Mouse (Mus musculus) heart, postnatal 36 days (tissue): ENCODE measurements at regions not wholly inside any gene's neighbourhood (a gene's known extent, or its start where the extent isn't known, plus 50 kb on each side); places are given as distances from the start of the nearest gene placed in this dataset.

Source experiments
- DNase-seq, 2 experiments: peaks; one replicate each; pipeline ENCODE4 v3.0.0; 2021 to 2022
- intact Hi-C: fragments of 180-260 bp; cut with DNase I; formaldehyde crosslinking; loops from one replicate; pipeline ENCODE4 v1.15.1; 2025

DNA sequence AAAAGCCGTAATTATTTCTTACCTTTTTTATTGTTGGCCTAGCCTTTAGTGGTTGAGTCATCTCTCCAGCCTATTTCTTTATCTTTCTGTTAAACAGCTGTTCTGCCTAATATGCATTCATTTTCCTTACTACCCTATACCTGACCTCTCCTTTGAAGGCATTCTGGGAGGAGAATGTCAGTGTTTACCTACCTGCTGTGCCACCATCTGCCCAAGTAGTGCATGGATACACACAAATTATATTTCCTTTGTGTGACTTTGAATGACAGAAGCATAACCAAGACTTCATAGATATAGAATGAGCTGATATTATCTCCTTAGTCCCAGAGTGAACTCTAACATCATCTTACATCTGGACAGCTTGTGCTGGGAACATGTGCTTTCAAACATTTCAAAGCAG is 293.5 kb upstream of the Tom1l1 start:
- no peak for DNase-seq
- intact Hi-C loops = no loop called here

DNA sequence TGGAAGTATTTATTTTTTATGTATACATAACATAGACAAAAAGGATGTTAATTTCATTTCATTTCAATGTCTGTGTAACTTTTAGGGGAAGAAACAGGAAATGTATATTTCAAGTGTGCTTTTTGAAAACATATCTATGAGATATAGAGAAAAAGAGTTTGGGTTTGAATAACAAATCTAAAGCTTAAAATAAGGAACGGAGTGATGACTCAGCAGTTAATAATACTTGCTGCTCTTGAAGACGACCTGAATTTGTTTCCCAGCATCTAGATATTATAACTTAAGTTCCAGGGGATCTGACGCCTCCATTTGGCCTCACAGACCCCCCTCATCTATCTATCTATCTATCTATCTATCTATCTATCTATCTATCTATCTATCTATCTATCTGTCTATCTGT is 290.1 kb upstream of the Tom1l1 start:
- intact Hi-C loops = no loop called here

DNA sequence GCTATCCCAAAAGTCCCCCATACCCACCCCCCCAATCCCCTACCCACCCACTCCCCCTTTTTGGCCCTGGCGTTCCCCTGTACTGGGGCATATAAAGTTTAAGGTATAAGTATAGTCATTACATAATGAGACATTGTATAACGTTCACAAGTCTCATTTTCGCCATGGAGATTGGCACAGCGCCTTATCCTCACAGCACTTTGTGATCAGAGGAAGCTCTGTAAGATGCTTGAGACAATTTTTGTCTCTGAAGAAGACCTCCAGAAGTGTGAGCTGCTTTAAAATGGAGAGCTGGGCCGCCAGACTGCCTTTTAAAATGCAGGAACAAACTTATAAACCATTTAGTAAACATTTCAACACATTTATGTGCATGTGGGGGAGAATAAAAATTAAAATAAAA is 252.9 kb upstream of the Tom1l1 start:
- intact Hi-C loops = no loop called here
- DNase-seq = no peak

More for the DNA sequence above, 290.1 kb upstream of the Tom1l1 start:
- no peak for DNase-seq

DNA sequence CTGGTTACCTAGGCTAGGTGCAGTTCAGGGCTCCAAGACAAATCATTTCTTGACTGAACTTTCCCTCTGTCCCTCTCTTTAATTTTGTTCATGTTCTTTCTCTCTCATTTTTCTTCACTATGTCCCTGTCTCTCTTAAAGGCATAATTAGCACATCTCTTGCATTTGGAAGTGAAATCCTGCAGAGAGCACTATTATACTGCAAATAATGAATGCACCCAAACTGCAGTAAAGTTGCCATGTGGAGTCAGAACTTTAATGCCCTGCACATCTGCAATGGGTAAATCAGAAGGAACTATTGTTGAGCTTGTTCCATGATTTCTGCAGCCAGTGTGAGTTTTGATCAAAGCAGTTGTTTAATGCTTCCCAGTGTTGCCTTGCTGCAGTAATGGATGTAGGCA is 237.6 kb upstream of the Tom1l1 start:
- intact Hi-C loops = no loop called here

DNA sequence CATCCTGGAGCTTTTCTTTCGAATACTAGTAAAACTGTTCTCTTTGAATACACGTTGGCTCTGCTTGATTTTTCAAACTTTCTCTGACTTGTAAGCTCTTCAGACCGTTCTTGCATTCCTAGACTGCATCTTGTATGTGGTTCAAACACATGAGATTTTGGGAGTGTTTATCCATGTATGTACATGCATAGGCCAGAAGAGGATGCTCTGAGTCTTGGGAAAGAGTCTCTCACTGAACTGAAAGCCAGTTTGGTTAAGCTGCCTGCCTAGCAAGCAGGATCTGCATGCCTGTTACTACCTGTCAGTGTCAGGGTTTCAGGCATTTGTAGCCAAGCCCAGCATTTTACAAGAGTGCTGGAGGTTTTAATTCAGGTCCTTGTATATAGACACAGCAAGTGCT is 229.6 kb upstream of the Tom1l1 start:
- intact Hi-C loops = loop anchor here (10.0 kb wide), 1 partner anchor 1923 kb away; the partner anchor contains the start of gene Trim25
- no peak for DNase-seq

More for the DNA sequence above, 237.6 kb upstream of the Tom1l1 start:
- no peak for DNase-seq

DNA sequence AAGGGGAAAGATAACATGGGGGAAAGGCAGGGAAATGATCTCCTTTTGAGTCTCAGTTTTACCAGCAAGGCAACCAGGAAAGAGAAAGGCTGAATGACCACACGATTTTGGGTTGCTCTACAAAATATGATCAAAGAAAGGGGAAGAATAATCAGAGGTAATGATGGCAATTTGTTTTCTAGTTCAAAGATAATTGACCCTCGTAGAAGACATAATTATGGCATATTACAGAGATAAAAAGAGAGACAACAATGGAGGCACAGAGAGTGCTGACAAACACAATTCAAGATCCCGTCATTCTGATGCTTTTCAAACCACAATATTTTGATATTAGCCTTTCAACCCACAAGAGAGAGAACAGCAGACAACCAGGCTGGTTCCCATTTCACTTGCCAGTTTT is 206.1 kb upstream of the Tom1l1 start:
- no peak for DNase-seq
- intact Hi-C loops = no loop called here

DNA sequence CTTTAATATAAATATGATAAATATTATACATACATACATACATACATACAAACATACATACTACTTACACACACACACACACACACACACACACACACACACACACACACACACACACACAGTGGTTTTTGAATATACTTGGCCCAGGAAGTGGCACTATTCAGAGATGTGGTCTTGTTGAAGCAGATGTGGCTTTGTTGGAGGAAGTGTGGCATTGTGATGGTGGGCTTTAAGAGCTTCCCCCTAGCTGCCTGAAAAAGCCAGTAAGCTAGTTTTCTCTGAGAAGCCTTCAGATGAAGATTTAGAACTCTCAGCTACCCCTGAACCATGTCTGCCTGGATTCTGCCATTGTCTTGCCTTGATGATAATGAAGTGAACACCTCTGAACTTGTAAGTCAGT is 185.0 kb upstream of the Tom1l1 start:
- no peak for DNase-seq
- intact Hi-C loops = no loop called here

DNA sequence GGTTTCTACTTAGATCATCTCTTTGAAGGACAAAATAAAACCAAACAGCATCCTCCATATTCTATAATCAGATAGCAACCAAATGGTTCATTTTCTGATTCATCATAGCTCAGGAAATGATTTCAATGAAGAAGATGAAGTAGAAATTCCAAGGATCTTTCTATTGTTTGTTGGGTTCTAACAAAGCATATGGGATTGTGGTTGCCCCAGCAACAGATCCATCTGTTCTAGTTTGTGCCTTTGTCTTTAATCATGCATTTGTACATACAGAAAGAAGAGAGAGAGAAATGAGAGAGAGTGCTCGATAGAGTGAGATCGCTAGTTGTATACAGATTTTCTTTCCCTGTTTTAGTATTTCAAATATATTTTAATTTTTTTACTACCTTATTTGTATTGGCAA is 183.5 kb upstream of the Tom1l1 start:
- no peak for DNase-seq
- intact Hi-C loops = no loop called here

DNA sequence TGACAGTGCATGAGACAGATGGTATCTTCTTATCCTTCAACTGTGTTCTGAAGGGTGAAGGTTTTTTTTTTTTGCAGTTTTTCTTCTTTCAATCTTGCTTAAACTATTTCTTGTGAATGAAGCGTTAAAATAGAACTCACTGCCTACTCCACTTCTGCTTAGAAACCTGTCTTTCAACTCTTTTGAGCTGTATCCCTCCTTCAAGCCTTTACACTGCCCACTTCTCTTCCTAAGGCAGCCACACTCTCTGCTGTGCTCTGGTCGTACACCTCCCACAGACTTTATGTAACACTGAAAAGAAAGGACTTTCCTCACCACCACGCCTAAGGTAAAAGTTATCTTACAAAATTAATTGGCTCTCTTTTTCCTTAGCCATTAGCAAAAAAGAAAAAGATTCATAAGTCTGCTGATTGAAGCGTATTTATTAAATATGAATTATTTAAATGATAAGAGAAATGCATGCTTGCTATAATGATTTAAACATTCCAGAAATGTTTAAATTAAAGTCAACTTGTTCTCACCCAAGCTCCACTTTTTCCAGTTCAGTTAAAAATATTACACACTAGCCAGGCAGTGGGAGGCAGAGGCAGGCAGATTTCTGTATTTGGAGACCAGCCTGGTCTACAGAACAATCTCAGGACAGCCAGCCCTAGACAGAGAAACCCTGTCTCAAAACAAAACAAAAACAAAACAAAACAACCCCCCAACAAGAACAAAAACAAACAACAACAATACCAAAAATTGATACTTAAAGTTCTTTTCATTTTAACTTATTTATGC is 176.0 kb upstream of the Tom1l1 start:
- DNase-seq = no peak
- intact Hi-C loops = no loop called here

DNA sequence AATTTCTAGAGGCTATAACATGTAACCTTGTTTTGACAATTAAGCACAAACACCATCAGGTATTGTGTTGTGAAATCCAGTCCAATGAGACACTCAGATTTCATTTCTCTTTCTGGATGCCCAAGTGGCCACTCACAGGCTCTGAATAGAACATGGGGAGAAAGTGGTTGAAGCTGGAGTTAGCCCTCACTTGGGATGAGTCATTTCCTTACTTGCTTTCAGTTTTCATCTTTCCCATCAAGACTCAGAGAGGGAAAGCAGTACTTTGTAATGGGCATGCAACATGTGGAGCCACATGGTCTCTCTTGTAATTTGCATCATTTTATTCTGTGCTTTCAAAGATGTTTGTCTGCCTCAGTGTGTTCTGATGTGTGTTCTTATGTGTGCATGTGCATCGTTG is 167.6 kb upstream of the Tom1l1 start:
- intact Hi-C loops = no loop called here
- DNase-seq = no peak

DNA sequence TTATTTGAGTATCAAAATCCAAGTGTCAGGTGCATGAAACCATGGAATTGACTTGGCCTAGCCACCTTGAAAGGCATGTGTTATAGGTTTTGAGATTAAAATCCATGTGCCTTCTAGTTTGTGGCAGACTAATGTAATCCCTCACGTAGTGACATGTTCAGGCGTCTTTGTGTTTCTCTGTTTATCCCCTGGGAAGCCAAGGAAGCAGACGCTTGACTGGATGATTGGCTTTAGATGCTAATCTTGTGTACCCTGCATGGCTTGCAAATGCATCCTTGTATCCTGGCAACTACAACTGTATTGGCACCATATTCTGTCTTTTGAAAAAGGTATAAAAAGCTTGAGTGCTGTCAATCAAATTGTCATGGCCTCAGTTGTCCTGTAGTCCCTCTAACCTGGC is 167.2 kb upstream of the Tom1l1 start:
- DNase-seq = no peak
- intact Hi-C loops = no loop called here

DNA sequence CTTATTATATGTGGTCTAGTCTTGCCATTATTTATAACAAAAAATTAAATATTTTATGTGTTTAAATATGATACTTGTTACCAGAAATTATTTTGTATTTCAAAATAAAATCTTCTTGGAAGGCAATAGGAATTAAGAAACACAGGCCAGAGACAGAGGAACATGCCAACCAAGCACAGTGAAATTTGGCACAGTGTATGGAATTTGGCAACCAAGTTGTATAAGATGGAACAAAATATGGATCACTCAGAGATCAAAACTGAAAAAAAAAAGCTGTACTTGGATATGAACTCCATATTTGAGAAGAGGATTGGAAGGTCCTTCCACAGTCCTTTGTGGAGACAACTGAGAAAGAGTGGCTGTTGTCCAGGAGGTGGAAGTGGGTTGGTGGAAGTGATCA is 163.1 kb upstream of the Tom1l1 start:
- no peak for DNase-seq
- intact Hi-C loops = no loop called here

DNA sequence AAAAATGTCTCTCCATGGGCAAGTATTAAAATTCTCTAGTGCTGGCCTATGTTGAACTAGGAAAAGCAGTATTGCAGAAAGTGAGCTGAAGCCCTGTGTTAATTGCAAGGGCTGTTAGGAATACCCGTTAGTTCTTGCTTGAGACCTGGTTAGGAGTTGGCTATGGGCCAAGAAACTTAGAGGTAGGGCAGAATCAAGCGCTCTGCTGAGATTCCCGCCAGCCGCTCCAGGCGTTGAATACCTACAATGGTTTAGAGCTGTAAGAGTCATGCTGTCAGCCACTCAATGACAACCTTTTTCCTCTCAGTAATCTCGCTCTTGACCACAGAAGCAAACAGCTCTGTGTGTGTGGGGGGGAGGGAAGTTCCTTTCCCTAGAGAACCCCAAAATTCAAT is 156.8 kb upstream of the Tom1l1 start:
- intact Hi-C loops = no loop called here
- no peak for DNase-seq

DNA sequence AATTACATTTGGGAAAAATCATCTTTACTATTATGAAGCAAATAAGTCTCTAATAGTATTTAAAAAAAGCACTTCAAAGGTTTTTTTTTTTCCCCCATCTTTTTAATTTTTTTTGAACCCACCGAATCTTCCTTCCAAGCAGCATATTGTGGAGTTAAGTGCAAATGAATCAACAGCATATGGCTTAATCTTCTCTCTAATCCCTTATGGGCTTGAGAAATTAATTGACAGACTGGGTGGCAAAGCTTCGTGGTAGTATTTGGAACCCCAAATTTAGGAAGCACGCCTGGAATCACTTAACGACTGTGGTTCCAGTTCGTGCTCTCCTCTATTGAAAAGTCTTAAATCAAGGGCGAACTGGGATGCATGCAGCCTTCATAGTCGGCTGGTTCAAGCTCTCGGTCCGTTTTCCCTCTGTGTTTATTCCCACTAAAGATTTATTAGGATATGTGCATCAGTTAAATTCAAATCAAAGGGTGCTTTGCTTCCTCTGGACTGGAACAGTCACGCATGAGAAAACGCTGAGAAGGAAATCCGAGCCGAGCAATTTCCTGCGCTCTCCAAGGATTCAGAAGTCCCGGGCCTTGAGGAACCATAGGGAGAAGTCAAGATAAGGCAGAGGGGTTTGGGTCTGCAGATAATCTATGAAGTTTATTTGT is 156.2 kb upstream of the Tom1l1 start:
- intact Hi-C loops = no loop called here
- no peak for DNase-seq

DNA sequence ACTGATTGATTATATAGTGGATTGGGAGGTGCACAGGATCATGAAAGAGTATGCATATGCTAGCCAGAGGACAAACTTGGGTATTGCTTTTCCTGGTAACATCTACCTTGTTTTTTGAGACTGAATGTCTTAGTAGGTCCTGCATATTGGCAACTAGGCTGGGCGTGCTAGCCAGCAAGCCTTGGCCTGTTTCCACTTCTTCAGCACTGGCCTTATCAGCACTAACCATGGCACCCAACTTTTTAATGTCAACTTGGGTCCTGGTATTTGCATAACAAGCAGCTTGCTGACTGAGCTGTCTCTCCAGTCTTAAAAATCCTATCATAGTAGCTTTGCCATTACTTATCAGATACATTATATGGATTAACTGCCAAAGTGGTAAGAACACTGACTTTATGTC is 150.0 kb upstream of the Tom1l1 start:
- DNase-seq = peak; percentile 14 to 15
- intact Hi-C loops = no loop called here

DNA sequence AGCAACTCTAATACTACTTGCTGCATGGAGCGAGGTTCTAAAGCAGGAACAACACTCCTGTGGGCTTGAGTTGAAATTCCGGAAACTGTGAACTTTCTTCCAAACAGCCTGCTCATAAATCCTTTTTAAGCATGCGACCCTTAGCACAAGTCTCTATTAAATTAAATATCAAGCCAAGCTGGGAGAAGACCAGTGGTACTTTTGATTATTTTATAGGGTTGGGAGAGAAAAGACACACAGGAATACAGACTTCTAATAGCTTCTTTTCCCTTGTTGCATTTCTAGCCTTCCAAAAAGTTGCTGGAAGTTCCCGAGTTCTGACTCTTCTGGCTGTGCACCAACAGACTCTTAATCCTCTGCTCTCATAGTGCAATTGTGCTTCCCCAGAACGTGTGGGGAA is 136.6 kb upstream of the Tom1l1 start:
- no peak for DNase-seq
- intact Hi-C loops = no loop called here

DNA sequence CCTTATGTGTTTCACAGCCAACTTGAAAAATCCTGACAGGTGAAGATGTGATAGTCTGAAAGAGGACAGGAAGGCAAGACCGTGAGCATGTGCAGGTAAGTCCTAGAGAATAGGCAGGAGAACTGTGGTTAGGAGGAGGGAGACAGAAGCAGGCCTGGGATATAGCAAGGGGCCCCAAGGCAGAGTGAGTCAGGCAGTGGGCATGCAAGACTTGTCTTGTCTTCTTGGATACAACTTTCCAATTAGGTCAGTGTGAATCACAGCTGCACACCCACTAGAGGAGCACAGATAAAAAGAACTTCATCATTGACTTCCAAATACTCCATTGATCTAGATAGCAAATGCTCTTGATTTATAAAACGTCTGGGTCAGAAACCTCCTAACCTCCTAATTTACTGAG is 128.6 kb upstream of the Tom1l1 start:
- DNase-seq = no peak
- intact Hi-C loops = no loop called here

DNA sequence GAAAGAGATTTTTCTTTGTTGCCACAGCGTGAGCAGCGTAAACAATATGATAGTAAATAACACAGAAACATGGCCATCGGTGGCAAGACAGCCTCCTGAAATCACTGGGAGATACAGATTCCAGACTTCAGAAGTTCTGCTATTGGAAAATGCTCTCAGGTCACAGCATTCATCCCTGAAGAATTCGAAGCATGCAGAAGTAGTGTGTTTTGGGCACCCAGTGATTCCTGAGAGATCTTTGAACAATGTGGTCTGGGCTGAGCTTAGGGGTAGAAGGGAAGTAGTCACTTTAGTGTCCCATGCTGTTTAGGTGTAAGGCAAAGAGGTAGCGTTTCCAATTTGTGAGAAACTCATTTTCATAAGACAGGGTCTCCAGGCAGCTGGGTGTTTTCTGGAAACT is 126.3 kb upstream of the Tom1l1 start:
- DNase-seq = no peak
- intact Hi-C loops = no loop called here

DNA sequence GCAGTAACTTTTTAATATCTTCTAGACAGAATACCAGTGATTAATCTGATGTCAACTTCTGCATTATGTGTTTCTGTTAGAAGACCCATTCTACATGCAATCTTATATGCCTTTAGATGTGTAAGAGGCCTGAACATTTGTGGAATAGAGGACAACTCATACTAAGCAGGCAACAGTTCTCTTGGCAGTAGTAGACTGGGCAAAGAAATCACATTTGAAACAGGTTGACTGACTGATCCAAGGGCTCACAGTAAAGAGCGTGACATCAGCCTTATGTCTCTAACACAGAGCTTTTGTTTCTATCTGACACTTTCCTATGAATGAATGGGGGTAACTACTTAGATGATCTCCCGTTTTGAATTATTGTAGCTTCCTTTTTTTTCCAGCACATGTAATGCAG is 124.8 kb upstream of the Tom1l1 start:
- intact Hi-C loops = no loop called here
- no peak for DNase-seq

DNA sequence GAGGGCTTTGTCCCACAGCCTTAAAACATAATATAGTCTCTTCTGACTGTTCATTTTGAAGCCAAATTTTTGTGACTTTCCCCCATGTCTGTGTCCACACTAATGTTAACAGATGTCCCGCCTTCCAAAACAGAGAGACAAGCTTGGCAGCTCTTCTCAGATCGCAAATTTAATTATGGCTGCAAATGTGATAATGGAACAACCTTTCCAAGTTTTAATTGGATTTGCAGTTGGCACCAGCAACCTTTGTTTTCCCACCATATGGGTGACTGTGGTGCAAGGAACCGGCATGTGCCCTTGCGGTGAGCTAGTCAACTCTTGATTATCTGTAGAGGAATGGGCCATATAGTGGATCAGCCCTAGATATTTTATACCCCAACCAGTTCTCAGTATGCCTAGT is 124.4 kb upstream of the Tom1l1 start:
- intact Hi-C loops = no loop called here
- no peak for DNase-seq

DNA sequence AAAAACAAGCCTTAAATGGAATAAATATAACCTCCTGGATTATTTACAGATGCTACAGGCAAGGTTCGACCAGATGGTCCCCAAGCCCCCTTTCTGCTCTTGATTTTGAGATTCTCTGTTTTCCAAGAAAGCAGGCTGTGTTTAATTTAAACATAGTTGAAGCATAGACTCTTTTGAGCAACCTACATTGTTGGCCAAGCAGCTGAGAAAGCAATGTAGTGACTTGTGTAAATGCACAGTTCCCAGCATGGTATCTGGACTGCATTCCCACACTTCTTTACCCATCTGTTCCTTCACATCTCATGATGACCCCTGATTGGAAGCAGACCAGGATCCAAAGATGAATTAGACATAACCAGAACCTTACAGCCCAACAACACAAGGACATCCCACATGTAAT is 120.3 kb upstream of the Tom1l1 start:
- intact Hi-C loops = no loop called here

DNA sequence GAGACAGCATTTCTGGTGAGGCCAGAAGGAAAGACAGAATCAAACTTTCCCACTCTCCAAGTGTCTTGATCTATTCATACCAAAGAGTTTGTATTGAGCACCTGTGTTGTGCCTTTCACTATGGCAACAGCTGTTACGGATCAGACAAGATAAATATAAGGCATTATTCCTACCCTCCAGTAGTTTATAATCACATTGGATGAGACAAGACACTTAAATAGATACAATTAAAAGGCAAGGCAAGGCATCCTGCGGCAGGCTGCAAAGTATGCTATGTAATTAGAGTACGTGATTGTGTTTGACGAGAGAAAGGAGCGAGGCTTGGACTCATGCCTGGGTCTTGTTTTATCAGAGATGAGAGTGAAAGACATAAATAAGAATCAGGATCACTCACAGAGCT is 119.2 kb upstream of the Tom1l1 start:
- intact Hi-C loops = no loop called here
- DNase-seq = no peak

More for the DNA sequence above, 120.3 kb upstream of the Tom1l1 start:
- DNase-seq = no peak
